Mouse (Mus musculus) CH12.LX (cell line): ENCODE results near the gene Mllt3. TPM values are rescaled to one million over a fixed set of nuclear protein-coding genes. Genes with fewer than 3 reads are reported as not detected.

Experiments used
- DNase-seq: peaks from one replicate; pipeline ENCODE4 v3.0.0-alpha.2; 2013; ENCODE audit errors: extremely low read depth
- H3K27ac ChIP-seq: 2 replicates; pipeline ENCODE4 v1.5.1; 2012; ENCODE audit warnings: low read depth, mild to moderate bottlenecking, control low read depth, moderate library complexity; ENCODE audit not compliant: insufficient read depth
- H3K27me3 ChIP-seq: replicated peaks from 2 replicates; pipeline ENCODE3; 2012; ENCODE audit warnings: inconsistent platforms
- H3K36me3 ChIP-seq, 2 experiments: replicated peaks in 1 of 2; 2 replicates each; pipeline versions ENCODE3 to v1.6.1; 2012; ENCODE audit warnings: inconsistent platforms in 1 of 2, low read length in 1 of 2, mild to moderate bottlenecking in 1 of 2, mixed read lengths in 1 of 2, moderate library complexity in 1 of 2; ENCODE audit not compliant: control insufficient read depth in 1 of 2, insufficient read depth in 1 of 2
- H3K4me1 ChIP-seq, 2 experiments: 2 replicates each; pipeline ENCODE4 v1.6.1; 2012; ENCODE audit warnings: inconsistent platforms in 1 of 2, moderate library complexity in 1 of 2; ENCODE audit not compliant: insufficient read depth in 2 of 2, control insufficient read depth in 1 of 2
- H3K4me2 ChIP-seq: 2 replicates; pipeline ENCODE4 v1.6.1; 2012; ENCODE audit warnings: low read depth, mild to moderate bottlenecking, control low read depth; ENCODE audit not compliant: poor library complexity, insufficient read depth, severe bottlenecking
- H3K4me3 ChIP-seq, 3 experiments: fragments of 150-350 bp in 1 of 3; sonication (generic) in 1 of 3; replicated peaks in 1 of 3; 2 replicates each; pipeline versions ENCODE3 to v1.5.1; 2011 to 2012; ENCODE audit warnings: low read depth in 2 of 3, low read length in 2 of 3, mild to moderate bottlenecking in 2 of 3, moderate library complexity in 2 of 3, control low read depth in 1 of 3, improper control_type of control experiment in 1 of 3, inconsistent platforms in 1 of 3, mixed read lengths in 1 of 3; ENCODE audit not compliant: poor library complexity in 1 of 3
- H3K79me2 ChIP-seq: replicated peaks from 2 replicates; pipeline ENCODE4 v1.6.1; 2012; ENCODE audit warnings: mild to moderate bottlenecking, moderate library complexity; ENCODE audit not compliant: control insufficient read depth, poor library complexity, insufficient read depth, severe bottlenecking; ENCODE audit errors: extremely low read depth
- H3K9ac ChIP-seq: 2 replicates; pipeline ENCODE4 v1.6.1; 2012; ENCODE audit warnings: low read depth, mild to moderate bottlenecking, control low read depth, moderate library complexity; ENCODE audit not compliant: insufficient read depth
- H3K9me3 ChIP-seq: replicated peaks from 2 replicates; pipeline ENCODE3; 2012; ENCODE audit warnings: low read length, inconsistent platforms, mixed read lengths
- ELF1 ChIP-seq: IDR thresholded peaks from 2 replicates; pipeline ENCODE4 v1.6.1; 2014; ENCODE audit warnings: low read depth, mild to moderate bottlenecking, inconsistent platforms, low read length, improper control_type of control experiment
- ETS1 ChIP-seq: conservative IDR thresholded peaks from 2 replicates; pipeline ENCODE4 v1.6.1; 2012; ENCODE audit warnings: low read depth, mild to moderate bottlenecking, inconsistent platforms, low read length, improper control_type of control experiment, moderate library complexity
- GABPA ChIP-seq: IDR thresholded peaks from 2 replicates; pipeline ENCODE4 v1.6.1; 2012; ENCODE audit warnings: low read depth, low read length, improper control_type of control experiment, inconsistent platforms; ENCODE audit not compliant: insufficient replicate concordance
- IRF4 ChIP-seq: IDR thresholded peaks from 2 replicates; pipeline ENCODE4 v1.6.1; 2014; ENCODE audit warnings: low read depth, mild to moderate bottlenecking, inconsistent platforms, low read length, improper control_type of control experiment
- JUND ChIP-seq: conservative IDR thresholded peaks from 2 replicates; pipeline ENCODE4 v1.6.1; 2011; ENCODE audit warnings: low read depth, low read length, improper control_type of control experiment
- MEF2A ChIP-seq: IDR thresholded peaks from 2 replicates; pipeline ENCODE4 v1.6.1; 2014; ENCODE audit warnings: low read depth, mild to moderate bottlenecking, inconsistent platforms, low read length, improper control_type of control experiment, borderline replicate concordance
- NELFE ChIP-seq: IDR thresholded peaks from 2 replicates; pipeline ENCODE4 v1.6.1; 2011; ENCODE audit warnings: low read depth, low read length, improper control_type of control experiment
- NRF1 ChIP-seq: IDR thresholded peaks from 2 replicates; pipeline ENCODE4 v1.6.1; 2014; ENCODE audit warnings: low read depth, mild to moderate bottlenecking, inconsistent platforms, low read length, improper control_type of control experiment, moderate library complexity
- PAX5 ChIP-seq: IDR thresholded peaks from 2 replicates; pipeline ENCODE4 v1.6.1; 2012; ENCODE audit warnings: low read length, inconsistent platforms, mixed read lengths
- POLR2A ChIP-seq: IDR thresholded peaks from 2 replicates; pipeline ENCODE4 v1.6.1; 2011; ENCODE audit warnings: low read depth, mild to moderate bottlenecking, improper control_type of control experiment, low read length
- RAD21 ChIP-seq: IDR thresholded peaks from 2 replicates; pipeline ENCODE4 v1.6.1; 2011; ENCODE audit warnings: low read depth, mild to moderate bottlenecking, low read length, improper control_type of control experiment, moderate library complexity
- RCOR1 ChIP-seq: conservative IDR thresholded peaks from 2 replicates; pipeline ENCODE4 v1.6.1; 2012; ENCODE audit warnings: low read depth, mild to moderate bottlenecking, inconsistent platforms, low read length, improper control_type of control experiment
- USF2 ChIP-seq: conservative IDR thresholded peaks from 2 replicates; pipeline ENCODE4 v1.6.1; 2011; ENCODE audit warnings: low read depth, low read length, improper control_type of control experiment
- ZKSCAN1 ChIP-seq: IDR thresholded peaks from 2 replicates; pipeline ENCODE4 v1.6.1; 2012; ENCODE audit warnings: low read depth, inconsistent platforms, low read length, improper control_type of control experiment, borderline replicate concordance
- ZMIZ1 ChIP-seq: IDR thresholded peaks from 2 replicates; pipeline ENCODE4 v1.6.1; 2012; ENCODE audit warnings: low read depth, mild to moderate bottlenecking, inconsistent platforms, low read length, improper control_type of control experiment
- ZNF384 ChIP-seq: IDR thresholded peaks from 2 replicates; pipeline ENCODE4 v1.6.1; 2012; ENCODE audit warnings: low read depth, low read length, improper control_type of control experiment, inconsistent platforms
- dilution Hi-C: fragments of 300-500 bp; cut with MboI; formaldehyde crosslinking; loops from 2 replicates; pipeline ENCODE4 v1.14.3; 2020; ENCODE audit warnings: low sequenced_read_pairs; ENCODE audit not compliant: extremely low pct_unique_long_range_greater_than_20kb, extremely low pct_ligation_motif_present
- in situ Hi-C: fragments of 300-500 bp; cut with MboI; formaldehyde crosslinking; loops from 3 replicates; pipeline ENCODE4 v1.14.3; 2019; ENCODE audit warnings: low sequenced_read_pairs, low pct_ligation_motif_present, low pct_unique_long_range_greater_than_20kb, mixed read lengths
- polyA plus RNA-seq: library from polyadenylated mRNA; unstranded; fragments of >175 nt; gene quantifications from 2 replicates; pipeline ENCODE4 v1.2.1, GENCODE M21; 2012; ENCODE audit warnings: low read depth; ENCODE audit not compliant: insufficient read length
- total RNA-seq, 2 experiments: library from RNA; depleted of rRNA; stranded (reverse); fragments of 300-350 nt in 1 of 2; fragments of >200 nt in 1 of 2; gene quantifications; 2 replicates each; pipeline ENCODE4 v1.2.3; 2012 to 2014

The Mllt3 gene
- total and polyA plus RNA-seq, 3 experiments, result 8.3 to 20.9 (median 10.1) TPM

- Histone ChIP-seq H3K27ac (no peak overlapping the region), H3K79me2 (no peaks in the 10 kb centered on the region), H3K9ac (no peak overlapping the region), H3K36me3 (peaks cover 0 to 10% of the 10 kb centered on the region in 2 experiments), H3K27me3 (no peaks in the 10 kb centered on the region), H3K4me1 (peaks cover 0 to 6% of the 10 kb centered on the region in 2 experiments; a peak in 1 of 4 replicates), H3K9me3 (no peaks in the 10 kb centered on the region), H3K4me3 (no peak overlapping the region), H3K4me2 (no peak overlapping the region)
- no peak for DNase-seq
- in situ Hi-C loops, result no loop called here
- dilution Hi-C loops, result no loop called here
- no peak for TF ChIP-seq IRF4
- no peak for TF ChIP-seq PAX5
- TF ChIP-seq NRF1, result no peak
- TF ChIP-seq MEF2A, result no peak
- TF ChIP-seq POLR2A, result no peak
- no peak for TF ChIP-seq USF2
- no peak for TF ChIP-seq ZKSCAN1
- no peak for TF ChIP-seq RAD21
- no peak for TF ChIP-seq RCOR1
- no peak for TF ChIP-seq ZMIZ1
- TF ChIP-seq ELF1, result no peak
Observed at GRCm38 (mm10) chr4:87836257-87836656, 196.9 kb downstream of the Mllt3 start.

GRCm38 (mm10) chr4:87835191-87835590 lies 198.0 kb downstream of the Mllt3 start:
- no peak overlapping the region for H3K4me2 ChIP-seq
- TF ChIP-seq PAX5 (no peak), USF2 (no peak), ZMIZ1 (no peak), ELF1 (no peak), GABPA (no peak), MEF2A (no peak), JUND (no peak), ZNF384 (no peak), ETS1 (no peak), NELFE (no peak)
- in situ Hi-C loops, result no loop called here
- H3K9ac ChIP-seq, result no peak overlapping the region
- no peaks in the 10 kb centered on the region for H3K79me2 ChIP-seq
- dilution Hi-C loops, result no loop called here
- no peak overlapping the region for H3K27ac ChIP-seq
- no peaks in the 10 kb centered on the region for H3K9me3 ChIP-seq
- peaks cover 3 to 14% of the 10 kb centered on the region in 2 experiments; a peak in 2 of 4 replicates for H3K4me1 ChIP-seq
- DNase-seq, result no peak
- H3K36me3 ChIP-seq, result peaks cover 0 to 4% of the 10 kb centered on the region in 2 experiments
- H3K4me3 ChIP-seq, result no peak overlapping the region
- no peaks in the 10 kb centered on the region for H3K27me3 ChIP-seq
